Mouse (Mus musculus): ENCODE measurements around the gene Hcfc1. TPM values are rescaled to one million over a fixed set of nuclear protein-coding genes. Genes with fewer than 3 reads are reported as not detected.
A peak's percentile ranks its signal among the peaks of the same experiment; 100 is the strongest.

Gene Hcfc1
- polyA plus RNA-seq, 1 experiment from 2014 or later = 75.1 TPM

GRCm38 (mm10) chrX:73910049-73910448, 56.1 kb downstream of the Hcfc1 start:
- WGBS = 90% methylated on average over 1 of the region's 1 CpGs
- ATAC-seq (ENCODE audit: low FRiP score) = no peak

GRCm38 (mm10) chrX:73897959-73898358, 68.2 kb downstream of the Hcfc1 start:
- H3K27ac ChIP-seq (ENCODE audit: low read depth, low read length) = no peak overlapping the region
- no peaks in the 10 kb centered on the region for H3K27me3 ChIP-seq (ENCODE audit: control insufficient read depth, insufficient read depth, low read length)
- no peaks in the 10 kb centered on the region for H3K4me1 ChIP-seq (ENCODE audit: control insufficient read depth, insufficient read depth, low read length)
- no peaks in the 10 kb centered on the region for H3K9me3 ChIP-seq (ENCODE audit: control insufficient read depth, low read length)
- no peak for ATAC-seq (ENCODE audit: low FRiP score)
- no peak for DNase-seq (ENCODE audit: low spot score, missing footprints)
- 79% methylated on average over 3 of the region's 3 CpGs for WGBS
- no peak overlapping the region for H3K9ac ChIP-seq (ENCODE audit: low read length)
- no peak overlapping the region for H3K4me2 ChIP-seq
- H3K36me3 ChIP-seq (ENCODE audit: control insufficient read depth, insufficient read depth, low read length) = no peaks in the 10 kb centered on the region
- no peak overlapping the region for H3K4me3 ChIP-seq (ENCODE audit: low read depth, low read length)

More at GRCm38 (mm10) chrX:73910049-73910448, 56.1 kb downstream of the Hcfc1 start:
- no peak overlapping the region for H3K9ac ChIP-seq (ENCODE audit: low read length)
- no peak overlapping the region for H3K4me2 ChIP-seq
- H3K27me3 ChIP-seq (ENCODE audit: control insufficient read depth, insufficient read depth, low read length) = no peaks in the 10 kb centered on the region
- DNase-seq (ENCODE audit: low spot score, missing footprints) = no peak
- no peaks in the 10 kb centered on the region for H3K36me3 ChIP-seq (ENCODE audit: control insufficient read depth, insufficient read depth, low read length)
- H3K27ac ChIP-seq (ENCODE audit: low read depth, low read length) = no peak overlapping the region
- no peak overlapping the region for H3K4me3 ChIP-seq (ENCODE audit: low read depth, low read length)
- H3K4me1 ChIP-seq (ENCODE audit: control insufficient read depth, insufficient read depth, low read length) = no peaks in the 10 kb centered on the region
- no peaks in the 10 kb centered on the region for H3K9me3 ChIP-seq (ENCODE audit: control insufficient read depth, low read length)

- no peak within 1 kb of the TSS for H3K27ac ChIP-seq (ENCODE audit: low read depth, low read length)
- ATAC-seq (ENCODE audit: low FRiP score) = no peak
Observed at GRCm38 (mm10) chrX:73895719-73896118, 70.4 kb downstream of the Hcfc1 start, which contains the start of gene L1cam. Gene L1cam, minus strand, starts transcription at chrX:73896105.

GRCm38 (mm10) chrX:73892833-73893232, 73.3 kb downstream of the Hcfc1 start:
- DNase-seq (ENCODE audit: low spot score, missing footprints) (no peak), ATAC-seq (ENCODE audit: low FRiP score) (no peak)
- H3K27me3 ChIP-seq (ENCODE audit: control insufficient read depth, insufficient read depth, low read length) = no peaks in the 10 kb centered on the region
- H3K36me3 ChIP-seq (ENCODE audit: control insufficient read depth, insufficient read depth, low read length) = no peaks in the 10 kb centered on the region
- WGBS = 86% methylated on average over 14 of the region's 14 CpGs
- no peak overlapping the region for H3K27ac ChIP-seq (ENCODE audit: low read depth, low read length)
- H3K9me3 ChIP-seq (ENCODE audit: control insufficient read depth, low read length) = no peaks in the 10 kb centered on the region
- no peak overlapping the region for H3K4me2 ChIP-seq
- no peaks in the 10 kb centered on the region for H3K4me1 ChIP-seq (ENCODE audit: control insufficient read depth, insufficient read depth, low read length)
- H3K4me3 ChIP-seq (ENCODE audit: low read depth, low read length) = no peak overlapping the region
- no peak overlapping the region for H3K9ac ChIP-seq (ENCODE audit: low read length)

More at GRCm38 (mm10) chrX:73895719-73896118, 70.4 kb downstream of the Hcfc1 start, which contains the start of gene L1cam:
- no peak within 1 kb of the TSS for H3K4me3 ChIP-seq (ENCODE audit: low read depth, low read length)
- no peaks in the 10 kb centered on the region for H3K9me3 ChIP-seq (ENCODE audit: control insufficient read depth, low read length)
- peak; percentile 89 for DNase-seq (ENCODE audit: low spot score, missing footprints)
- 23% methylated on average over 2 of the region's 2 CpGs for WGBS
- H3K36me3 ChIP-seq (ENCODE audit: control insufficient read depth, insufficient read depth, low read length) = no peaks in the 10 kb centered on the region
- no peak within 1 kb of the TSS for H3K9ac ChIP-seq (ENCODE audit: low read length)
- no peaks in the 10 kb centered on the region for H3K4me1 ChIP-seq (ENCODE audit: control insufficient read depth, insufficient read depth, low read length)
- no peak within 1 kb of the TSS for H3K4me2 ChIP-seq
- H3K27me3 ChIP-seq (ENCODE audit: control insufficient read depth, insufficient read depth, low read length) = no peaks in the 10 kb centered on the region

Other genes with a start within 250 kb of the Hcfc1 start
- gene Abcd1, start 249.8 kb downstream of the Hcfc1 start, polyA plus RNA-seq (2014; fragmentation: Nextera tagmentation; extraction: Ambion mirVana) = 6.7 and 7.1 TPM in 2 replicates
- not detected in 2 replicates for gene Plxnb3, start 209.3 kb downstream of the Hcfc1 start, polyA plus RNA-seq (2014; fragmentation: Nextera tagmentation; extraction: Ambion mirVana)
- 0.72 and 0.78 TPM in 2 replicates for gene Srpk3, start 192.0 kb downstream of the Hcfc1 start, polyA plus RNA-seq (2014; fragmentation: Nextera tagmentation; extraction: Ambion mirVana)
- 182 and 185 TPM in 2 replicates for gene Idh3g, start 179.5 kb downstream of the Hcfc1 start, polyA plus RNA-seq (2014; fragmentation: Nextera tagmentation; extraction: Ambion mirVana)
- gene Ssr4, start 179.3 kb downstream of the Hcfc1 start, polyA plus RNA-seq (2014; fragmentation: Nextera tagmentation; extraction: Ambion mirVana) = 123 and 125 TPM in 2 replicates
- gene Pdzd4, start 141.4 kb downstream of the Hcfc1 start, polyA plus RNA-seq (2014; fragmentation: Nextera tagmentation; extraction: Ambion mirVana) = 0.86 and 1.1 TPM in 2 replicates
- not detected in 2 replicates for gene Avpr2, start 74.3 kb downstream of the Hcfc1 start, polyA plus RNA-seq (2014; fragmentation: Nextera tagmentation; extraction: Ambion mirVana)
- 18.3 and 21.3 TPM in 2 replicates for gene L1cam, start 70.3 kb downstream of the Hcfc1 start, polyA plus RNA-seq (2014; fragmentation: Nextera tagmentation; extraction: Ambion mirVana)
- gene Arhgap4, start 44.5 kb downstream of the Hcfc1 start, polyA plus RNA-seq (2014; fragmentation: Nextera tagmentation; extraction: Ambion mirVana) = 1.7 and 2.1 TPM in 2 replicates
- gene Naa10, start 44.4 kb downstream of the Hcfc1 start, polyA plus RNA-seq (2014; fragmentation: Nextera tagmentation; extraction: Ambion mirVana) = 117 and 121 TPM in 2 replicates
- 14.4 and 17.6 TPM in 2 replicates for gene Renbp, start 35.5 kb downstream of the Hcfc1 start, polyA plus RNA-seq (2014; fragmentation: Nextera tagmentation; extraction: Ambion mirVana)
- gene Irak1, start 57.6 kb upstream of the Hcfc1 start, polyA plus RNA-seq (2014; fragmentation: Nextera tagmentation; extraction: Ambion mirVana) = 30.5 and 31.6 TPM in 2 replicates
- gene Opn1mw, start 161.1 kb upstream of the Hcfc1 start, polyA plus RNA-seq (2014; fragmentation: Nextera tagmentation; extraction: Ambion mirVana) = not detected in 2 replicates
- 15.3 and 17.1 TPM in 2 replicates for gene Mecp2, start 169.0 kb upstream of the Hcfc1 start, polyA plus RNA-seq (2014; fragmentation: Nextera tagmentation; extraction: Ambion mirVana)
- not detected in 2 replicates for gene Tex28, start 201.5 kb upstream of the Hcfc1 start, polyA plus RNA-seq (2014; fragmentation: Nextera tagmentation; extraction: Ambion mirVana)
- gene Tktl1, start 210.9 kb upstream of the Hcfc1 start, polyA plus RNA-seq (2014; fragmentation: Nextera tagmentation; extraction: Ambion mirVana) = not detected in 2 replicates